Mouse (Mus musculus) hematopoietic stem cell, adult 5-6 weeks (primary cell): ENCODE results near the gene Gxylt2. TPM values are rescaled to one million over a fixed set of nuclear protein-coding genes. Genes with fewer than 3 reads are reported as not detected.
A peak's percentile ranks its signal among the peaks of the same experiment; 100 is the strongest.

Experiments used
- ATAC-seq, 2 experiments: fragments of 125-278 bp in 1 of 2; replicated peaks in 1 of 2; 2 replicates each; pipeline ENCODE4 v1.8.0; 2016 to 2017; ENCODE audit warnings: inconsistent platforms in 2 of 2, mild to moderate bottlenecking in 2 of 2, moderate number of reproducible peaks in 2 of 2, low read depth in 1 of 2, moderate TSS enrichment in 1 of 2; ENCODE audit not compliant: low FRiP score in 2 of 2, poor library complexity in 2 of 2, severe bottlenecking in 2 of 2, insufficient read depth in 1 of 2, low TSS enrichment in 1 of 2
- total RNA-seq: library from RNA; stranded (forward); fragments of 172-1452, 232-1000 nt; gene quantifications from 2 replicates; pipeline ENCODE4 v1.2.3, GENCODE M21; 2017

Gxylt2 gene
- total RNA-seq, 1 experiment from 2014 or later: not detected

DNA sequence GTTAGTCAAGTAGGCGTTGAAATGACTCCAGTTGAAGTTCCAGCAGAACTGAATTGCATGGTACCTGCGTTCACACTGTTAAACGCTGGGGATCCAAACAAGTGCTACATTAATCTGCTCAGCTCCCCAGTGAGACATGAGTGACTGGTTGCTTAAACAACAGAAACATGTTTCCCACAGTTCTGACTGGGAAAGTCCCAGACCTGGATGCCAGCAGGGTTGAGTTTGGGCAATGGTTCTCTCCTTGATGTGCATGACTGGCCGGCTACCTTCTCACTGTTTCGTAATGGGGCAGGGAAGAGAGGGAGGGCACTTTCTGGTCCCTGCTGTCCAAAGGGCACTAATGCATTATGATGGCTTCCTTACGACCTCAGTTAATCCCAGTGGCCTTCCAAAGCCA, 77.1 kb downstream of the Gxylt2 start:
- ATAC-seq: no peak

GRCm38 (mm10) chr6:100787726-100788125, 83.2 kb downstream of the Gxylt2 start:
- no peak for ATAC-seq

GRCm38 (mm10) chr6:100789161-100789560, 84.6 kb downstream of the Gxylt2 start:
- ATAC-seq: no peak

DNA sequence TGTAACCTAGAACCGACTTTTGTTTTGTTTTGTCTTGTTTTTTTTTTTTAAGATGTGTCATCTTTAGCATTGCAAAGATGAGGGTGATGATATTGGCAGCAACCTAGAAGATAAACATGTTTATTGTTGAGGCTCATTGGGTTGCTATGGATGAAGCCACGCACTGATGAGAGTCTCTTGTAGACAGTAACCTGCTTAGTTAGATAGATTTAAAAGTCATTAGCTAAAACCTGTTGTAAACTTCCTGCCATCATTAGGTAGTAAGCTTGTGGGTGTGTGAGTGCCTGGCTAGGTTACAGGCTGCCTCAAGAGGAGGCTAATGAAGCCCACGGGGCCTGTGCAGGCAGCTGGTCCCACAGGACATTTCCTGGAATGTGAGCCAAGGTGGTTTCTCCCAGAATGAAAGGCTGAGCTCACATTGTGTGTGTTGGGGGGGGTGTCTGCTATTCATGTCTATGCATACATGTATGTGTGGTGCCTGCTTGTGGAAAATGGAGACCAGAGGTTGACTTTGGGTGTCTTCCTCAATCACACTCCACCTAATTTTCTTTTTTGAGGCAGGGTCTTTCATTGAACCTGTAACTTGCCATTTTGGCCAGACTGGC, 87.6 kb downstream of the Gxylt2 start:
- no peak for ATAC-seq

DNA sequence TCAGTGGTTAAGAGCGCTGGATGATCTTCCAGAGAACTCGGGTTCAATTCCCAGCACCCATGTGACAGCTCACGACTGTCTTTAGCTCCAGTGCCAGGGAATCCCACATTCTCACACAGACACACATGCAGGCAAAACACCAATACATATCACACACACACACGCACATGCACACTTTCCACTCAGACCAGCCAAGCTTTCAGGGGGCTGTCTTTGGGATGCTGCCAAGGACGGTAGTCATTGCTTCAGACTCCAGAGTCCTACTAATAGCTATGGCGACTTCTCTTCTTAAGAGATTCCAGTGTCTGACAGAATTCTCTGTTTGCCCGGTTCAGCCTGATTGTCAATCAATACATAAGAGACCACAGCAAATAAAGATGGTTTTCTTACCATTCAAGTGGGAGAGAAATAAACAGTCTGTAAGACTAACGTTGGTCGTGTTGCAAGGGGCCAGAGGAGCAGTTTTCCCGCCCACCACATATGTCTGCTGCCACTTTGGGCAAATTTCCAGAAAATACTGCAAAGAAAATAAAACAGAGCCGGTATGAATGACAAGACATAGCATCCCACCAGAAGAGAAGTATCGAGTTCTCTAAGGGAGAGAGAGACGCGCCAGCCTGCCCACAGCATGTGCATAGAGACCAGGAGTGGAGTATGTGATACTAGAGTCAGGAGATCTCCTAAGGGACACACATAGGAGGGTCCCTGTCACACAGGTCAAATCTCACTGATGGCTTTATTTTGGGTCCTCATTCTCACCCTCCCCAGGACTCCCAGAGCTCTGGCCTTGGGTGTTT, 88.6 kb downstream of the Gxylt2 start:
- no peak for ATAC-seq

DNA sequence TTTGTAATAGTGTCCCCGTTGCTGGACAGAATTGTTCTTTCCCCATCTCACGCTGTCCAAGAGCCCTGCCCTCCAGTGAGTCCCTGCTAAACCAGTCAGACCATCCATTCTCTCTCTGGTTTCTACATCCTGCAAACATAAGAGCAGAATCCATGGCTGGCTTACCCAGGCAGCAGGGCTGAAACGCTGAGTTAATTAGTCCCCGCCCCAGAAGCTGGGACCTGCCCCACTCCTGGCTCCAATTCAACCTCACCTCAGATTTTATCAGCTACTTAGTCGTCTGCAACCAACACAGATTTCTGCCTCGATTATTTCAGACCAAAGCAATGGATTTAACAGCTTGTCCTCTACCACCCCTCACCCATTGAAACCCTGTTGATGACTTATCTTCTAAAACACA, 91.3 kb downstream of the Gxylt2 start:
- peak in 1 of 2 experiments; percentile 56; a peak in 1 of 4 replicates for ATAC-seq

DNA sequence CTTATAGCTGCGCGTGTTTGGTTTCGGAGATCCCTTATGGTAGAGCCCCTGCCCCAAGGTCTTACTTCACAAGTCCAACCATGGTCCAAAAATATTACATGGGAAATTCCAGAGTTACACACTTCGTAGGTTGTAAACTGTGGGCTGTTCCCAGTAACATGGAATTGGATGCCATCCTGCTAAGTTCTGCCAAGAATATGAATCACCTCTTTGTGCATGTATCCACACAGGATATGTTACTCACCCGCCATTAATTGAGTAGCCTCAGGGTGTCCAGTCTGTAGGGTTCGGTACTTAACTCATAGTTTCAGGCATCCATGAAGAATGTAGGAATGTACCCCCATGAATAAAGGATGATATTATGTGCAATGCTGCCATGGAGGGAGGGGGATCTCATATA, 94.8 kb downstream of the Gxylt2 start:
- no peak for ATAC-seq

DNA sequence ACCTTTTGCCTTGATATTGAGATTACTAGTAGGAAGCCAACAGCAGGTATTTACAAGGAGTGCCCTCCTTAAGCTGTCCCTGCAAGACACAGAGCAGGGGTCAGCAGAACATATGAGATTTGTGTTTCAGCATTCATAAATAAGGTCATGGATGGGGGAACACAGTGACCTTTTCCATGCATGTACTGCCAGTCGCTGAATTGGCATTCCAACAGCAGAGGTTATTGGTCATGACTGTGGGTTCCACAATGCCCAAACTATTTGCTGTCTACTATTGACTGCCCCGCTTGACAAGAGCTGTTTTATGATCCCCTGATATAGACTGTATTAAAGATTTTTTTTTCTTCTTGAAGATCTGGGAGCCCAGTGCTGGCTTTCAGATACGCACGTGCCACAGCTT, 95.2 kb downstream of the Gxylt2 start:
- ATAC-seq: no peak

- ATAC-seq: peak in 1 of 2 experiments; percentile 17; a peak in 1 of 4 replicates
These were observed 96.0 kb downstream of the Gxylt2 start for GRCm38 (mm10) chr6:100800497-100800955.

- no peak for ATAC-seq
These were observed 98.0 kb downstream of the Gxylt2 start for GRCm38 (mm10) chr6:100802381-100803083.

DNA sequence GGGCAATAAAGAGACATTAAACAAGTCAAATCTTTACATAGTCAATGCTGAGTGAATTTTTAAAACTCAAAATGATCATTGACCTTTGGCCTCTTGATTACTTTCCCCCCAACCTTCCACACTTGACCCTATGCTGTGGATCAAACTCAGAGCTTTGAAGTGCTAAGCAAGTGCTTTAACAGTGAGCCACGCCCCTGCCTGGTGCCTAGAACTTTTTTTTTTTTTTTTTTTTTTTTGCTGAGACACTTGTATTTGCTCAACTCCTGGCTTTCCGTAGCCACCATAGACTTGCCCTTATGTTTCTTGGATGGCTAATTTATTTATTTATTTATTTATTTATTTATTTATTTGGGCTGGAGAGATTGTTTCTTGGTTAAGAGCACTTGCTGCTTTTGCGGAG, 98.7 kb downstream of the Gxylt2 start:
- no peak for ATAC-seq

DNA sequence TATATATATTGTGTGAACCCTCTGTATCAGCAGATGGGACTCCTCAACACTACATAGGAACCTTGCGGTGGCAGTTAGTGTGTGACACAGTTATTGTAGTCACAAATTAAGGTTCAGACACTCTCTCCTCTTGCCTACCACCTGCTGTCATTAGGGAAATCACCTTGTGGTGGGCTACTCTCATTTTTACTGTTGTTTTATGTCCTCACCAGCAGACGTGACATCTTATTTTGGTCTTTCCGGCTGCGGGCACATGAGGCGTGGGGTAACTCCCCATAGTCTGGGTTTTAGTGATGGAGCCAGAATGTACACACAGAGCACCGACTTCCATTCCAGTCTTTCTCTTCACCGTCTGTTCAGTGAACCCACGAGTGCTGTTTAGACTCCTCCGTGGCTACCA, 102.7 kb downstream of the Gxylt2 start:
- no peak for ATAC-seq

GRCm38 (mm10) chr6:100807746-100808145, 103.2 kb downstream of the Gxylt2 start:
- ATAC-seq: no peak

DNA sequence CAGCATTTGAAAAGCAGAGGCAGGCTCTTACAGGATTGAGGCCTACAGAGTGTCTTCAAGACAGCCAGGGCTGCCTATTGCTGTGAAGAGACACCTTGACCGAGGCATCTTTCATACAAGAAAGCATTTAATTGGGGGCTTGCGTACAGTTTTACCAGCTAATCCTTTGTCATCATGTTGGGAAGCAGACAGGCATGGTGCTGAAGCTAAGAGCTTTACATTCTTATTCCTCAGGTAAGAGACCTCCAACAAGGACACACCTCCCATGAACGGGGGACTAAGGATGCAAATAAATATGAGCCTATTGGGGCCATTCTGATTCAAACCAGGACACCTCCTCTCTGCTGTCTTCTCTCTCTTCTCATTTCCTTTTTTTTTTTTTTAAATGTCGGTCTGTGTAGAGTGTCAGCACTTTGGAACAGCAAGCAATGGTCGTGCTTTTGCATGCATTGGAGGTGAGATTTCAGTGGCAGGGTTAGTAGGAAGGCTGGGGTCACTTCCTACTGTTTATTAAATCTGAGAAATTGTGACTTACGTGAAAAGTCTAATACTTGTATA, 103.8 kb downstream of the Gxylt2 start:
- ATAC-seq: no peak

GRCm38 (mm10) chr6:100810117-100810516, 105.6 kb downstream of the Gxylt2 start:
- no peak for ATAC-seq

DNA sequence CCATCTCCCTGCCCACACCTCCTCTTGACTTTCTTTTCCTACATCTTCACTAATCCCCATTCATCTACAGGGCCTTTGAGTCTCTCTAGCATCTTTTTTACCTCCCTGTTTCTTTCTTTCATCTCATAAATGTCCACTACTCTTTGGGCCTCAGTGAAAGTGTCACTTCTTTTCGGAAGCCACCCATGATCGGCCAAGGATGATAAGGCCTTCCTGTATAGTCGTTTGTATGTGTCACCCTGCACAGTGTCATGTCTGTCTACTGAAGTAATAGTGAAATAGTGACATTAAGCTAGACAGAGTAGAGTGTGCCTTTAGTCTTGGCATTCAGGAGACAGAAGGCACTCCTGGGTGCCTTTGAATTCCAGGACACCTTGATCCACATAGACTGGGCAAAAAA, 107.2 kb downstream of the Gxylt2 start:
- ATAC-seq: no peak

GRCm38 (mm10) chr6:100821367-100821766, 116.8 kb downstream of the Gxylt2 start:
- no peak for ATAC-seq

- no peak for ATAC-seq
These were observed 118.8 kb downstream of the Gxylt2 start for GRCm38 (mm10) chr6:100823356-100823755.
